Mouse (Mus musculus): ENCODE measurements around the gene Zfp526. TPM values are rescaled to one million over a fixed set of nuclear protein-coding genes. Genes with fewer than 3 reads are reported as not detected.

Zfp526 gene
- total and polyA plus RNA-seq, 3 experiments = 9.9 to 27.6 (median 20.8) TPM

- DNase-seq (ENCODE audit: low spot score) (no peak), ATAC-seq (ENCODE audit: extremely low read depth, insufficient number of reproducible peaks, low FRiP score, poor library complexity, severe bottlenecking) (no peak)
- TF ChIP-seq CTCF (IDR thresholded peaks at IDR 0.05; ENCODE audit: low read depth, low read length) (no peak), GATA2 (IDR thresholded peaks at IDR 0.05; ENCODE audit: borderline replicate concordance, low read depth, low read length) (no peak), TAL1 (conservative IDR thresholded peaks at IDR 0.05; ENCODE audit: low read depth, low read length) (no peak), GATA1 (IDR thresholded peaks at IDR 0.05; ENCODE audit: borderline replicate concordance, low read length) (no peak), POLR2AphosphoS5 (IDR thresholded peaks at IDR 0.05; ENCODE audit: insufficient replicate concordance, low read depth, low read length) (no peak)
- Histone ChIP-seq H3K36me3 (replicated peaks) (no peaks in the 10 kb centered on the region), H3K27me3 (ENCODE audit: insufficient read depth, low read length) (peaks cover 65% of the 10 kb centered on the region), H3K4me1 (ENCODE audit: insufficient read depth, low read depth, low read length) (peaks cover 15% of the 10 kb centered on the region), H3K4me3 (ENCODE audit: low read depth, low read length) (no peak overlapping the region), H3K9me3 (replicated peaks) (no peaks in the 10 kb centered on the region; the same call in 1 of the 2 replicates)
These were observed 40.7 kb upstream of the Zfp526 start for GRCm38 (mm10) chr7:25180512-25180911.

GRCm38 (mm10) chr7:25181331-25181790 lies 39.9 kb upstream of the Zfp526 start:
- peaks cover 15% of the 10 kb centered on the region for H3K4me1 ChIP-seq (ENCODE audit: insufficient read depth, low read depth, low read length)
- H3K27me3 ChIP-seq (ENCODE audit: insufficient read depth, low read length) = peaks cover 59% of the 10 kb centered on the region
- ATAC-seq (ENCODE audit: extremely low read depth, insufficient number of reproducible peaks, low FRiP score, poor library complexity, severe bottlenecking) (no peak), DNase-seq (ENCODE audit: low spot score) (peak; percentile 26)
- no peak for TF ChIP-seq POLR2AphosphoS5 (IDR thresholded peaks at IDR 0.05; ENCODE audit: insufficient replicate concordance, low read depth, low read length)
- peak; percentile 23; the same call in 1 of the 2 replicates for TF ChIP-seq CTCF (IDR thresholded peaks at IDR 0.05; ENCODE audit: low read depth, low read length)
- H3K36me3 ChIP-seq (replicated peaks) = no peaks in the 10 kb centered on the region
- H3K4me3 ChIP-seq (ENCODE audit: low read depth, low read length) = no peak overlapping the region
- no peaks in the 10 kb centered on the region; the same call in 1 of the 2 replicates for H3K9me3 ChIP-seq (replicated peaks)

DNA sequence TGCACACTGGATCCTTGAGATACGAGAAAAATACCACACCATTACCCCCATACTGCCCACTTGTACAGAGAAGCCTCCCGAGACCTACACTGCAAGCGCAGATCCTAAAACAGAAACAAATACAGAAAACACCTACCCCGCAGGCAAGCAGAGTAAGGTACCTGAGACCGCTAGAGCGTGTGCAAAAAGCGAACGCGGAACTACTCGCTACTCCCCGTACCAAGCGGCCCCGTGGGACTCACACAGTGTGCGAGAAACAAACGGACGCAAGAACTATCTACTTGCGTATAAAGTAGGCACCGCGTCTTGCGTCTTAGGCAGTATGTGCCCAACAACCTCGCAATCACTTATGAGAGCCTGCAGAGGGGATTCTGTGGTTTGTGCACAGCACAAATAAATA lies 39.4 kb upstream of the Zfp526 start:
- DNase-seq (ENCODE audit: low spot score) (no peak), ATAC-seq (ENCODE audit: extremely low read depth, insufficient number of reproducible peaks, low FRiP score, poor library complexity, severe bottlenecking) (no peak)
- peaks cover 15% of the 10 kb centered on the region for H3K4me1 ChIP-seq (ENCODE audit: insufficient read depth, low read depth, low read length)
- peaks cover 54% of the 10 kb centered on the region for H3K27me3 ChIP-seq (ENCODE audit: insufficient read depth, low read length)
- no peak overlapping the region for H3K4me3 ChIP-seq (ENCODE audit: low read depth, low read length)
- H3K36me3 ChIP-seq (replicated peaks) = no peaks in the 10 kb centered on the region
- TF ChIP-seq CTCF (IDR thresholded peaks at IDR 0.05; ENCODE audit: low read depth, low read length) = no peak
- TF ChIP-seq GATA2 (IDR thresholded peaks at IDR 0.05; ENCODE audit: borderline replicate concordance, low read depth, low read length) = no peak
- no peak for TF ChIP-seq TAL1 (conservative IDR thresholded peaks at IDR 0.05; ENCODE audit: low read depth, low read length)
- no peak for TF ChIP-seq GATA1 (IDR thresholded peaks at IDR 0.05; ENCODE audit: borderline replicate concordance, low read length)
- no peak for TF ChIP-seq POLR2AphosphoS5 (IDR thresholded peaks at IDR 0.05; ENCODE audit: insufficient replicate concordance, low read depth, low read length)
- H3K9me3 ChIP-seq (replicated peaks) = no peaks in the 10 kb centered on the region; the same call in 1 of the 2 replicates

DNA sequence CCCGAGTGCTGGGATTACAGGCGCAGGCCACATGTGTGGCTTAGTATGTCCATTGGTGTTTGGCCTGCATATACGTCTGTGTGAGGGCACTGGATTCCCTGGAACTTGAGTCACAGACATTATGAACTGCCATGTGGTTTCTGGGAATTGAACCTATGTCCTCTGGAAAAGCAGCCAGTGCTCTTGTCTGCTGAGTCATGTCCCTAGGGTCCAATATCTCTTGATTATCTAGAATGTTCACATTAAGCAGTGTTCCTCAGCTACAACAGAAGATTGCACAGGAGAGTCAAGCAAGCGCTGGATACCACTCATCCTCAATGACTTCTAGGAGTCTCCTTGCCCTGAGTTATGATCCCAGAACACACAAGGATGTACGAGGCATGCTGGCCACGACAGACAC lies 37.1 kb upstream of the Zfp526 start:
- H3K36me3 ChIP-seq (replicated peaks) = no peaks in the 10 kb centered on the region
- peaks cover 37% of the 10 kb centered on the region for H3K27me3 ChIP-seq (ENCODE audit: insufficient read depth, low read length)

DNA sequence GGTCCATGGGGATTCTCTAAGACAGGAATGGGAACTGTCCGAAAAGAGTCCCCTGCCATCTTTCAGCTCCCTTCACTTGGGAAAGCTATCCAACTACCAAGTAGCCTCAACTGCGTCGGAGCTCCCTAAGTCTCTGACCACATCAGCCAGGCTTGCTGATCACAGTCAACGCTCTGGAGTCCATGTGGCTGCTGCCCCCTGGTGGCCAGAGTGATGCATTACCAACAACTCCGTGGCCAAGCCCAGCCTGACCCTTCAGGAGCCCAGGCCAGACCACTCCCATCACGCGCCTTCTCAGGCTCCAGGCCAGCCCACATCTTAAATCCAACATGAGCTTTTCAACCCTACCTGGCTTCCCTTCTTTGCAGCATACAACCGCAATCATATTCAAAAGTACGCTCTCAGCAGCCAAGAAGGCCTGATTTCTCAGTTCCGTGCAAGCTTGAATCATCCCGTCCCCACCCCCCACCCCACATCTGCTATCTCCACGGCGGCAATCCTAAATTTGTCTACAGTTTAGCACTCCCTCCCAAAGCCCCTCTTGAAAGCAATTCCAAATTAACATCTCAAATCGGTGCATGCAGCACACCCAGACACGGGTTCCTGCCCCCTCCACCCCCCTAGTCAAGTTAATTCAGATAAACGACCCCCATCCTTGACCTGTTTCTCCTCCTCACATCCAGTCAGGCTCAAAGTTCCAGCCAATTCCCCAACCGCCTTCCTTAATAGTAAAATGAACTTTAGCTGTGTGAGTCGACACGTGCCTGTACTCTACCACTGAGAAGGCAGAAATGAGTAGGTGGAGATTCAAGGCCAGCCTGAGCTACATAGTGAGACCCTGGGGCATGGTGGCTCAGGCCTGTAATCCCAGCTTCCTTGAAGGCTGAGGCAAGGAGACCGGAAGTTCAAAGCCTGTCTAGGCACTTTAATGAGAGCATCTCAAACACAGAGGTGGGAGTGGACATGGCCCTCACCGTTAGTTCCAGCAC lies 33.3 kb upstream of the Zfp526 start:
- Histone ChIP-seq H3K36me3 (replicated peaks) (no peaks in the 10 kb centered on the region), H3K9me3 (replicated peaks) (no peaks in the 10 kb centered on the region), H3K4me3 (ENCODE audit: low read depth, low read length) (no peak overlapping the region), H3K27me3 (ENCODE audit: insufficient read depth, low read length) (peaks cover 11% of the 10 kb centered on the region), H3K4me1 (ENCODE audit: insufficient read depth, low read depth, low read length) (peaks cover 7% of the 10 kb centered on the region; the same call in 1 of the 2 replicates)
- peak; percentile 52 for DNase-seq (ENCODE audit: low spot score)
- TF ChIP-seq CTCF (IDR thresholded peaks at IDR 0.05; ENCODE audit: low read depth, low read length) (peak; percentile 83), GATA1 (IDR thresholded peaks at IDR 0.05; ENCODE audit: borderline replicate concordance, low read length) (no peak), GATA2 (IDR thresholded peaks at IDR 0.05; ENCODE audit: borderline replicate concordance, low read depth, low read length) (no peak)
- ATAC-seq (ENCODE audit: extremely low read depth, insufficient number of reproducible peaks, low FRiP score, poor library complexity, severe bottlenecking) = peak; percentile 34; the same call in 1 of the 2 replicates

More for the DNA sequence above, 37.1 kb upstream of the Zfp526 start:
- ATAC-seq (ENCODE audit: extremely low read depth, insufficient number of reproducible peaks, low FRiP score, poor library complexity, severe bottlenecking) (no peak), DNase-seq (ENCODE audit: low spot score) (no peak)
- Histone ChIP-seq H3K4me1 (ENCODE audit: insufficient read depth, low read depth, low read length) (peaks cover 15% of the 10 kb centered on the region), H3K9me3 (replicated peaks) (no peaks in the 10 kb centered on the region; the same call in 1 of the 2 replicates), H3K4me3 (ENCODE audit: low read depth, low read length) (no peak overlapping the region)
- TF ChIP-seq GATA2 (IDR thresholded peaks at IDR 0.05; ENCODE audit: borderline replicate concordance, low read depth, low read length) = no peak
- TF ChIP-seq POLR2AphosphoS5 (IDR thresholded peaks at IDR 0.05; ENCODE audit: insufficient replicate concordance, low read depth, low read length) = no peak
- TF ChIP-seq GATA1 (IDR thresholded peaks at IDR 0.05; ENCODE audit: borderline replicate concordance, low read length) = no peak
- TF ChIP-seq CTCF (IDR thresholded peaks at IDR 0.05; ENCODE audit: low read depth, low read length) = no peak
- no peak for TF ChIP-seq TAL1 (conservative IDR thresholded peaks at IDR 0.05; ENCODE audit: low read depth, low read length)

DNA sequence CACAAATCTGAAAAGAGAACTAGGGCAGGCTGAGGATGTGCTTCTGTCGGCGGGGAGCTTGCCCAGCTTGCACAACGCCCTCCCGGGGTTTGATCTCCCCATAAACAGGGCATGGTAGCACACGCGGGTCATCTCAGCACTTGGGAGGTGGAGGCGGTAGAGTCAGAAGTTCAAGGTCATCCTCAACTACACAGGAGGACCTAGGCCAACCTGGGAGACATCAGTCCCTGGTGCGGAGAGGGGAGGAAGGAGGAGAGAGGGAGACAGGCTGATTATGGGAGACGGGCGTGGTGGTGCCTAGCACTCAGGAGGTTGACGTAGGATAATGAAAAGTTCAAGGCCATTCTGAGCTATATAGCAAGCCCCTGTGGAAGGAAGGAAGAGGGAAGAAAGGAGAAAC lies 30.4 kb upstream of the Zfp526 start:
- Histone ChIP-seq H3K4me1 (ENCODE audit: insufficient read depth, low read depth, low read length) (no peaks in the 10 kb centered on the region), H3K4me3 (ENCODE audit: low read depth, low read length) (no peak overlapping the region), H3K9me3 (replicated peaks) (no peaks in the 10 kb centered on the region), H3K27me3 (ENCODE audit: insufficient read depth, low read length) (peaks cover 12% of the 10 kb centered on the region), H3K36me3 (replicated peaks) (no peaks in the 10 kb centered on the region)
- DNase-seq (ENCODE audit: low spot score) (no peak), ATAC-seq (ENCODE audit: extremely low read depth, insufficient number of reproducible peaks, low FRiP score, poor library complexity, severe bottlenecking) (no peak)
- TF ChIP-seq POLR2AphosphoS5 (IDR thresholded peaks at IDR 0.05; ENCODE audit: insufficient replicate concordance, low read depth, low read length) = no peak
- no peak for TF ChIP-seq TAL1 (conservative IDR thresholded peaks at IDR 0.05; ENCODE audit: low read depth, low read length)
- no peak for TF ChIP-seq GATA1 (IDR thresholded peaks at IDR 0.05; ENCODE audit: borderline replicate concordance, low read length)
- no peak for TF ChIP-seq CTCF (IDR thresholded peaks at IDR 0.05; ENCODE audit: low read depth, low read length)
- no peak for TF ChIP-seq GATA2 (IDR thresholded peaks at IDR 0.05; ENCODE audit: borderline replicate concordance, low read depth, low read length)

Measured in G1E (cell line).